Mouse (Mus musculus) small intestine, adult 2 months (tissue): ENCODE measurements around the gene Il11. TPM values are rescaled to one million over a fixed set of nuclear protein-coding genes. Genes with fewer than 3 reads are reported as not detected.
A peak's percentile ranks its signal among the peaks of the same experiment; 100 is the strongest.
"Not testable (repeated sequence)": the region's sequence is repeated elsewhere in the genome, so short reads cannot be mapped to it uniquely, and the experiment has no call there.

Experiments used
- H3K27ac ChIP-seq: fragments of 200-500 bp; 2 replicates; pipeline ENCODE4 v1.5.1; 2012; ENCODE audit warnings: low read depth, low read length, control low read depth, inconsistent platforms; ENCODE audit not compliant: insufficient read depth
- H3K27me3 ChIP-seq: fragments of 200-500 bp; 2 replicates; pipeline ENCODE4 v1.6.1; 2012; ENCODE audit warnings: mild to moderate bottlenecking, moderate library complexity, low read length, inconsistent platforms; ENCODE audit not compliant: control insufficient read depth, insufficient read depth
- H3K36me3 ChIP-seq: fragments of 200-500 bp; 2 replicates; pipeline ENCODE4 v1.6.1; 2012; ENCODE audit warnings: mild to moderate bottlenecking, low read length, control low read depth, inconsistent platforms; ENCODE audit not compliant: control insufficient read depth, insufficient read depth
- H3K4me1 ChIP-seq: fragments of 200-500 bp; 2 replicates; pipeline ENCODE4 v1.6.1; 2012; ENCODE audit warnings: low read length, inconsistent platforms, mixed read lengths; ENCODE audit not compliant: control insufficient read depth, insufficient read depth, insufficient read length
- H3K4me3 ChIP-seq: fragments of 200-500 bp; 2 replicates; pipeline ENCODE4 v1.5.1; 2012; ENCODE audit warnings: low read depth, mild to moderate bottlenecking, control low read depth, inconsistent platforms, low read length, moderate library complexity
- CTCF ChIP-seq: fragments of 200-500 bp; IDR thresholded peaks from 2 replicates; pipeline ENCODE4 v1.5.1; 2012; ENCODE audit warnings: low read depth, mild to moderate bottlenecking, control low read depth, inconsistent platforms, low read length, moderate library complexity, mixed read lengths; ENCODE audit not compliant: insufficient replicate concordance, insufficient read length; ENCODE audit errors: extremely low read depth
- POLR2A ChIP-seq: fragments of 200-500 bp; IDR thresholded peaks from 2 replicates; pipeline ENCODE4 v1.6.1; 2012; ENCODE audit warnings: low read depth, mild to moderate bottlenecking, control low read depth, inconsistent platforms, low read length, moderate library complexity
- WGBS: fragments of 180-500 bp; shearing (Covaris S2); methylation state at CpG from one replicate; pipeline ENCODE4 v1.1.7; 2018; 5-methylcytosine and 5-hydroxymethylcytosine counted together
- polyA plus RNA-seq: library from polyadenylated mRNA; depleted of rRNA; stranded (reverse); fragments of >200 nt; gene quantifications from 2 replicates; pipeline ENCODE4 v1.2.3, GENCODE M21; 2012

Gene Il11
- polyA plus RNA-seq, 1 experiment = 0.32 TPM

DNA sequence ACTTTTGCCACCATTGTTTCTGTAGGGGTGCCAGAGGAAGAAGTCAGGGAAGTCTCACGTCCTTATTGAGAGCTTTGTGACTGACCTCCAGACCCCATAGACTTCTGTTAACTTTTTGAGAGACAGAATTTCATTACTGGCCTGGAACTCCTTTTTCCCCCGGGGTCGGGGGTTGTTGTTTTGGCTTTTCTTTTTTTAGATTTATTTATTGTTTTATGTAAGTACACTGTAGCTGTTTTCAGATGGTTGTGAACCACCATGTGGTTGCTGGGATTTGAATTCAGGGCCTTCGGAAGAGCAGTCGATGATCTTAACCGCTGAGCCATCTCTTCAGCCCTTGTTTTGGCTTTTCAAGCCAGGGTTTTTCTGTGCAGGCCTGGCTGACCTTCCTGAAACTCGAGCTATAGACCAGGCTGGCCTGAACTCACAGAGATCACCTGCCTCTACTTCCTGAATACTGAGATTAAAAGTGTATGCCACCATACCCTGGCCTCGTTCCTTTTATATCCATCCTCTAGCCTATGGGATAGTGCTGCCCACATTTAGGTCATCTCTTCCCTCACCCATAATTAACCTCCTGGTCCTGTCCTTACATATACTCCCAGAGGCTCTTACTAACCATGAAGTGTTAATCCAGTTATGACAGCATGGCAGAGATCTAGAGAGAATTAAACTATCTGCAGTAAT is 30.6 kb upstream of the Il11 start:
- Histone ChIP-seq H3K36me3 (peaks cover 13% of the 10 kb centered on the region), H3K4me3 (peak overlapping the region; percentile 61), H3K27me3 (no peaks in the 10 kb centered on the region), H3K4me1 (no peaks in the 10 kb centered on the region; the same call in 1 of the 2 replicates), H3K27ac (peak overlapping the region; percentile 90)
- 10% methylated on average over 8 of the region's 8 CpGs for WGBS
- TF ChIP-seq POLR2A = no peak
- TF ChIP-seq CTCF = no peak

GRCm38 (mm10) chr7:4812303-4813104 is 29.8 kb upstream of the Il11 start, which contains the start of gene Ube2s:
Ube2s (minus strand) TSS chr7:4812590.
- no peak for TF ChIP-seq CTCF
- peak; percentile 66; the same call in 1 of the 2 replicates for TF ChIP-seq POLR2A

GRCm38 (mm10) chr7:4811842-4812302 is 29.2 kb upstream of the Il11 start:
- under 1% methylated on average over 31 of the region's 36 CpGs for WGBS
- peaks cover 20% of the 10 kb centered on the region for H3K36me3 ChIP-seq
- peak overlapping the region; percentile 65 for H3K4me3 ChIP-seq
- H3K27me3 ChIP-seq = no peaks in the 10 kb centered on the region
- no peak for TF ChIP-seq POLR2A
- no peak for TF ChIP-seq CTCF
- peak overlapping the region; percentile 14; the same call in 1 of the 2 replicates for H3K27ac ChIP-seq
- H3K4me1 ChIP-seq = no peaks in the 10 kb centered on the region; the same call in 1 of the 2 replicates

More at GRCm38 (mm10) chr7:4812303-4813104, 29.8 kb upstream of the Il11 start, which contains the start of gene Ube2s:
- peak within 1 kb of the TSS; percentile 90 for H3K27ac ChIP-seq
- no peaks in the 10 kb centered on the region; the same call in 1 of the 2 replicates for H3K4me1 ChIP-seq
- peak within 1 kb of the TSS; percentile 65 for H3K4me3 ChIP-seq
- H3K36me3 ChIP-seq = peaks cover 16% of the 10 kb centered on the region
- H3K27me3 ChIP-seq = no peaks in the 10 kb centered on the region
- under 1% methylated on average over 62 of the region's 62 CpGs for WGBS

DNA sequence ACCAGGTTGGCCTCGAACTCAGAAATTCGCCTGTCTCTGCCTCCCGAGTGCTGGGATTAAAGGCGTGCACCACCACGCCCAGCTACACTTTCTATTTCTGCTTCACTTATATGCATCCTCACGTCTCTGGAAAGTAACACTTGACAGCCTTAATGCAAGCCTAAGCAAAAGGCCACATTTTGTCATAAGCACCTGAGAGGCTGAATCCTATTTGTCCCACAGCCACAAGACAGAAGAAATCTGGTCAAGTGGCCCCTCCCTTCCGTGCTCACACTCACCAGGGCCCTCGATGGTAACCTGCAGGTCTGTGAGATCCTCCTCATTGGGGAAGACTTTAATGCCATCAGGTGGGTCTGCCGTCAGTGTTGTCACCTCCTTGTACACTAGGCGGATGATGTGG is 28.5 kb upstream of the Il11 start:
- H3K4me3 ChIP-seq = peak overlapping the region; percentile 65
- WGBS = 16% methylated on average over 10 of the region's 10 CpGs

DNA sequence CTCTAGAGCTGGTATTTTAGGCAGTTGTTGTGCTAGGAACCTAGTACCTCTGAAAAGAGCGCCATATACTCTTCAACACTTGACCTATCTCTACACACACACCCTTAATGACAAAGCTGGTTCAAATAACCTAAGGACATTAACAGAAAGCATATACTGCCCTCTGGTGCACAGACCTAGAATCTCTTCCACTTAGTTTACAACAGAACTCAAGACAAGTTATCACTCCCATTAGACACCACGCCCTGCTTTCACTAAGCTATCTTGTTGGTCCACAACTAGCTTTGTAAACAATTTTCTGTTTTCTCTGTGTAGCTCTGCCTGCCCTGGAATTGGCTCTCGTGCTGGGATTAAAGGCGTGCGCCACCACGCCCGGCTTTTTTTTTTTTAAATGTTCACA is 24.1 kb upstream of the Il11 start:
- Histone ChIP-seq H3K27me3 (no peaks in the 10 kb centered on the region), H3K27ac (no peak overlapping the region), H3K36me3 (peaks cover 25% of the 10 kb centered on the region), H3K4me3 (no peak overlapping the region), H3K4me1 (no peaks in the 10 kb centered on the region; the same call in 1 of the 2 replicates)
- WGBS = 60% methylated on average over 7 of the region's 7 CpGs
- TF ChIP-seq POLR2A (no peak), CTCF (no peak)

More for the DNA sequence above, 28.5 kb upstream of the Il11 start:
- not testable (repeated sequence) for H3K27ac ChIP-seq, H3K27me3 ChIP-seq, H3K4me1 ChIP-seq
- H3K36me3 ChIP-seq = peaks cover 21% of the 10 kb centered on the region

DNA sequence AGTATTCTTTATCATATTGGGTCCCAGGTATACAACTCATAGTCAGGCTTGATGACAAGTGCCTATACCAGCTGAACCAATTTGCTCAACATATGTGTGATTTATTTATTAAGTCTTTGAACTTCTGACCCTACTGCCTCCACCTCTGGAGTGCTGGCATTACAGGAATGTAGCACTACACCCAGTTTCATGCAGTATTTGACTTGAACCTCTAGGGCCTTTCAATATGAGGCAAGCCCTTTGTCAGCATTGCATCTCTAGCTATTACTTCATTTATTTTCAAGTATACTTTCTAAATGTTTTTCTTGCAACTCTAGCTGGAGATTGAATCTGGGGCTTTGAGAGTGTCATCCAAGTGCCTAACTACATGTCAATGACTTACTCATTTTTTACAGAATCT is 19.6 kb upstream of the Il11 start:
- H3K27ac ChIP-seq = no peak overlapping the region
- H3K4me3 ChIP-seq = no peak overlapping the region
- no peaks in the 10 kb centered on the region for H3K4me1 ChIP-seq
- H3K36me3 ChIP-seq = peaks cover 9% of the 10 kb centered on the region
- no peaks in the 10 kb centered on the region for H3K27me3 ChIP-seq
- TF ChIP-seq POLR2A = no peak
- no peak for TF ChIP-seq CTCF

- 57% methylated on average over 7 of the region's 7 CpGs for WGBS
- Histone ChIP-seq H3K36me3 (peaks cover 20% of the 10 kb centered on the region), H3K27ac (no peak overlapping the region), H3K4me3 (no peak overlapping the region), H3K27me3 (no peaks in the 10 kb centered on the region), H3K4me1 (no peaks in the 10 kb centered on the region)
- TF ChIP-seq POLR2A (no peak), CTCF (peak; percentile 7; the same call in 1 of the 2 replicates)
Observed at GRCm38 (mm10) chr7:4795767-4796433, 13.2 kb upstream of the Il11 start.
